Mouse (Mus musculus): Measurements from ENCODE around the gene 1700056E22Rik. TPM values are rescaled to one million over a fixed set of nuclear protein-coding genes. Genes with fewer than 3 reads are reported as not detected.
A peak's percentile ranks its signal among the peaks of the same experiment; 100 is the strongest.

Gene 1700056E22Rik
- polyA plus RNA-seq, 1 experiment: 0.54 TPM

GRCm38 (mm10) chr1:184065589-184066361 lies 31.7 kb upstream of the 1700056E22Rik start:
- TF ChIP-seq POLR2A (IDR thresholded peaks at IDR 0.05; ENCODE audit: low read depth, low read length) (no peak), CTCF (IDR thresholded peaks at IDR 0.05; ENCODE audit: borderline replicate concordance, insufficient read depth, low read length) (no peak)
- peaks cover 6% of the 10 kb centered on the region for H3K4me1 ChIP-seq (ENCODE audit: control insufficient read depth, insufficient read depth, low read length)
- H3K27ac ChIP-seq (ENCODE audit: insufficient read depth, low read length): no peak overlapping the region
- no peak overlapping the region for H3K4me3 ChIP-seq (ENCODE audit: insufficient read depth, low read length)

- TF ChIP-seq POLR2A (IDR thresholded peaks at IDR 0.05; ENCODE audit: low read depth, low read length) (no peak), CTCF (IDR thresholded peaks at IDR 0.05; ENCODE audit: borderline replicate concordance, insufficient read depth, low read length) (no peak)
- Histone ChIP-seq H3K27ac (ENCODE audit: insufficient read depth, low read length) (no peak overlapping the region), H3K4me1 (ENCODE audit: control insufficient read depth, insufficient read depth, low read length) (peaks cover 10% of the 10 kb centered on the region), H3K4me3 (ENCODE audit: insufficient read depth, low read length) (no peak overlapping the region)
Observed at GRCm38 (mm10) chr1:184064306-184064705, 30.2 kb upstream of the 1700056E22Rik start.

- TF ChIP-seq POLR2A (IDR thresholded peaks at IDR 0.05; ENCODE audit: low read depth, low read length) (no peak), CTCF (IDR thresholded peaks at IDR 0.05; ENCODE audit: borderline replicate concordance, insufficient read depth, low read length) (no peak)
- peak overlapping the region; percentile 56; the same call in 1 of the 2 replicates for H3K27ac ChIP-seq (ENCODE audit: insufficient read depth, low read length)
Observed at GRCm38 (mm10) chr1:184061901-184062300, 27.8 kb upstream of the 1700056E22Rik start.

DNA sequence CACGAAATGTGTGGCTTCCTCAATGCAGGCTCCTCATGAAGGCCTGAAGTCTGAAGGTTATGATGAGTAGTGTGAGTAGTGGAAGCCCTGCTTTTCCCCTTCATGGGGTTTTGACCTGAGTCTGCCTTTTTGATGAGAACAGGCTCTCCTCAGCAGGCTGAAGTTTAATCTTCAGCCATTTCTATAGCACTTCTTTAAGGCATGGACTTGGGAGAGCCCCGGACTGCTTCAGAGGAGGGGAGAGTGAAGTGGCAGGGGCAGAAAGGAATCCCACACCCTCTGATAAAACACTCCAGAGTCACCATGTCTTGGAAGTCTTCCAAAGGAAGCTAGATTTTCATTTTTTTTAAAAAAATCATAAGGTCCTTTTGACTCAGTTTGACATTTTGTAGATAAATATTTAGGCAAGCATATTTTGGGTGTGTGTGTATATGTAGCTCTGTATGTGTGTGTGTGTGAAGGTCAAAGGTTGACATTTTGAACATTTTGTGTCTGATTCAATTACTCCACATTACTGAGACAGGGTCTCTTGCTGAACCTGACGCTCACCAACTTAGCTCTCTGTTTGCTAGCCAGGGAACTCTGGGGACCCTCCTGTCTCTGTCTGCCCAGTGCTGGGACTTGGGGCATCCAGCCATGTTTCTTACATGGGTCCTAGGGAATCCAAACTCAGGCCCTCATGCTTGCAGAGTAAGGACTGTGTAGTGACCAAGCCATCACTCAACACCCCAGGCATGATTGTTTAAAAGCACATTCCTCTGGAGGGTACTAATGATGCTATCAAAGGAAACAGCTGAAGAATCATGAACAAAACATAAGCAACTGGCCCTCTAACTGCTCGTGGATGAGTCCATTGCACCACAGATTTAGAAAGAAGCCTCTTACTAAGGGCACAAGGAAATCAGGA lies 27.0 kb upstream of the 1700056E22Rik start:
- H3K4me3 ChIP-seq (ENCODE audit: insufficient read depth, low read length): no peak overlapping the region
- H3K4me1 ChIP-seq (ENCODE audit: control insufficient read depth, insufficient read depth, low read length): peaks cover 10% of the 10 kb centered on the region
- no peak for TF ChIP-seq POLR2A (IDR thresholded peaks at IDR 0.05; ENCODE audit: low read depth, low read length)
- TF ChIP-seq CTCF (IDR thresholded peaks at IDR 0.05; ENCODE audit: borderline replicate concordance, insufficient read depth, low read length): no peak
- H3K27ac ChIP-seq (ENCODE audit: insufficient read depth, low read length): peak overlapping the region; percentile 56; the same call in 1 of the 2 replicates

More at GRCm38 (mm10) chr1:184061901-184062300, 27.8 kb upstream of the 1700056E22Rik start:
- H3K4me3 ChIP-seq (ENCODE audit: insufficient read depth, low read length): no peak overlapping the region
- peaks cover 10% of the 10 kb centered on the region for H3K4me1 ChIP-seq (ENCODE audit: control insufficient read depth, insufficient read depth, low read length)

DNA sequence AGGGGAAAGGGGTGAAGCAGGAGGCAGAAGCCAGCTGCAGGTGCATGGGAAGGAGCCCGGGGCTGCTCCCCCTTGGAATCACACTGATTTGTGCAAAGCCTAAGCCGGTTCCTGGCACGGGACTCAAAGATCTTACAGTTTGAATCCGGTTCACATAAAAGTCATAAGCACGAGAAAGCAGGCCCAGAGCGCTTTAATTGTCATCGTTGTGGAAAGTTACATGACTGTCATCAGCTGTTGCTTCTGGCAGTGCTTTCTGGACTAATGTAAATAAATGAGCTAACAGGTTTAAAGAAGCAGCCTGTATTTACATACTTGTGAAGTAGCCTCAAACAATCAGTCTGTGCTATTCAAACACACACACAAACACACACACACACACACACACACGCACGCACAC lies 26.3 kb upstream of the 1700056E22Rik start:
- Histone ChIP-seq H3K4me1 (ENCODE audit: control insufficient read depth, insufficient read depth, low read length) (peaks cover 10% of the 10 kb centered on the region), H3K27ac (ENCODE audit: insufficient read depth, low read length) (no peak overlapping the region), H3K4me3 (ENCODE audit: insufficient read depth, low read length) (no peak overlapping the region)
- TF ChIP-seq CTCF (IDR thresholded peaks at IDR 0.05; ENCODE audit: borderline replicate concordance, insufficient read depth, low read length): no peak
- no peak for TF ChIP-seq POLR2A (IDR thresholded peaks at IDR 0.05; ENCODE audit: low read depth, low read length)

DNA sequence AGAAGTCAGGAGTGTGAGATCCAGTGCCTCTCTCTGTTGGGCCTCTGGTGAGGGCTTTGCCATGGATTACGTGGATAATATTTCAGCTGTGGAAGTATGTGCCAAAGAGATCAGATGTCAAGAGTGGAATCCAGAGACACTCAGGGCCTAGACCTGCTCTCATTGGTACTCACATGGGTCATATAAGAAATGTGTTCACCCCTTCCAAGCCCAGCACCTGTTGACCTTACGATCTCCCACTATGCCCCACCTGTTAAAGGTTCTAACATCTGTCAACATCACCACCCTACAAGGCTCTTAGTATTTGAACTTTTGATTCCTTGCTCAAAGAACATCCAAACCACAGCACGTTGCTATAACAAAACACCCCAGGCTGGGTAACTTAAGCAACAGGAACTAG lies 25.7 kb upstream of the 1700056E22Rik start:
- H3K4me1 ChIP-seq (ENCODE audit: control insufficient read depth, insufficient read depth, low read length): peaks cover 10% of the 10 kb centered on the region
- TF ChIP-seq POLR2A (IDR thresholded peaks at IDR 0.05; ENCODE audit: low read depth, low read length): no peak
- TF ChIP-seq CTCF (IDR thresholded peaks at IDR 0.05; ENCODE audit: borderline replicate concordance, insufficient read depth, low read length): no peak
- no peak overlapping the region for H3K4me3 ChIP-seq (ENCODE audit: insufficient read depth, low read length)
- no peak overlapping the region for H3K27ac ChIP-seq (ENCODE audit: insufficient read depth, low read length)

- Histone ChIP-seq H3K27ac (ENCODE audit: insufficient read depth, low read length) (no peak overlapping the region), H3K4me3 (ENCODE audit: insufficient read depth, low read length) (no peak overlapping the region), H3K4me1 (ENCODE audit: control insufficient read depth, insufficient read depth, low read length) (peaks cover 13% of the 10 kb centered on the region)
- TF ChIP-seq CTCF (IDR thresholded peaks at IDR 0.05; ENCODE audit: borderline replicate concordance, insufficient read depth, low read length) (no peak), POLR2A (IDR thresholded peaks at IDR 0.05; ENCODE audit: low read depth, low read length) (no peak)
Observed at GRCm38 (mm10) chr1:184058206-184058605, 24.1 kb upstream of the 1700056E22Rik start.

DNA sequence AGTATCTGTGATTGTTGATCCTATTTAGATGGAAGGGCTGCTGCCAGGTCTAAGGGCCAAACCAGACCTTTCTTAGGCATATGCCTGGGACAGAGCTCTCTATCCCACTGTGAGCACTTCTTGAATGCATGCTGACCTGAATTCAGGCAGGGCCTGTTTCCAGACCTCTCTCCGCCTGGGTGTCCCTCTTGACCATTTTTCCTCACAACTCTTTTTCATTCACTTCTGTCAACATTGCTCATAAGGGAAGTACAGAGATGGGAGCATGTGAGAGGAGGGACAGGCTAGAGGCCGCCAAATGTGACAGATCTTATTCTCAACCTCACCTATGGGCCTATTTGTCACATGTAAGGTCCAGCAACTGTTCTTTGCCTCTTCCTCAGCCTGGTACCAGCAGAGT lies 20.1 kb upstream of the 1700056E22Rik start:
- peaks cover 23% of the 10 kb centered on the region for H3K4me1 ChIP-seq (ENCODE audit: control insufficient read depth, insufficient read depth, low read length)
- no peak overlapping the region for H3K27ac ChIP-seq (ENCODE audit: insufficient read depth, low read length)
- H3K4me3 ChIP-seq (ENCODE audit: insufficient read depth, low read length): no peak overlapping the region
- TF ChIP-seq POLR2A (IDR thresholded peaks at IDR 0.05; ENCODE audit: low read depth, low read length) (no peak), CTCF (IDR thresholded peaks at IDR 0.05; ENCODE audit: borderline replicate concordance, insufficient read depth, low read length) (no peak)

DNA sequence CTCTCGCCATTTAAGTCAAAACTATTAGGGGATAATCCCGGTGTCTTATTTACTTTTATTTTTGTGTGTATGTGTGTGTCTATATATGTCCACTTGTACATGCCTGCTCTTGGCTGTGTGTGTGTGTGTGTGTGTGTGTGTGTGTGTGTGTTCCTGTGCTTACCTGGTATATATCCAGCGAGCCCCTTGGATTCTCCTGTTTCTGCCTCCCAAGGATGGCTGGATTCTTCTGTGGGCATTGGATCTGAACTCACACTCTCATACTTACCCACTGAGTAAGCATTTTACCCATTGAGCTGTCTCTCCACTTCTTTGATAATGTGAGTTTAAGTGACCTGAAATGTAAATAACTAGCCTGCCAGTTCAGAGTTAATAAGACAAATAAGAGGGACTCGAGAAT lies 19.6 kb upstream of the 1700056E22Rik start:
- Histone ChIP-seq H3K27ac (ENCODE audit: insufficient read depth, low read length) (no peak overlapping the region; the same call in 1 of the 2 replicates), H3K4me1 (ENCODE audit: control insufficient read depth, insufficient read depth, low read length) (peaks cover 25% of the 10 kb centered on the region), H3K4me3 (ENCODE audit: insufficient read depth, low read length) (no peak overlapping the region)
- no peak for TF ChIP-seq POLR2A (IDR thresholded peaks at IDR 0.05; ENCODE audit: low read depth, low read length)
